Mouse (Mus musculus): ENCODE results near the gene Cyp24a1. TPM values are rescaled to one million over a fixed set of nuclear protein-coding genes. Genes with fewer than 3 reads are reported as not detected.

Gene Cyp24a1
- total RNA-seq (2021) = not detected
- long read RNA-seq, experiment 1 = 0 reads
- long read RNA-seq, experiment 2 = 0 reads

- peak; percentile 61 to 71 for DNase-seq (ENCODE audit: low spot score in 2 of 2)
Observed at GRCm38 (mm10) chr2:170497091-170497566, at the start of gene Cyp24a1. Cyp24a1 (minus strand) TSS chr2:170497145.

GRCm38 (mm10) chr2:170545745-170546144 is 48.8 kb upstream of the Cyp24a1 start:
- no peak for DNase-seq (ENCODE audit: low spot score in 2 of 2)

GRCm38 (mm10) chr2:170544950-170545349 is 48.0 kb upstream of the Cyp24a1 start:
- no peak for DNase-seq (ENCODE audit: low spot score in 2 of 2)

- no peak for DNase-seq (ENCODE audit: low spot score in 2 of 2)
Observed at GRCm38 (mm10) chr2:170544159-170544558, 47.2 kb upstream of the Cyp24a1 start.

GRCm38 (mm10) chr2:170543625-170544024 is 46.7 kb upstream of the Cyp24a1 start:
- no peak for DNase-seq (ENCODE audit: low spot score in 2 of 2)

GRCm38 (mm10) chr2:170539211-170539610 is 42.3 kb upstream of the Cyp24a1 start:
- DNase-seq (ENCODE audit: low spot score in 2 of 2) = no peak

DNA sequence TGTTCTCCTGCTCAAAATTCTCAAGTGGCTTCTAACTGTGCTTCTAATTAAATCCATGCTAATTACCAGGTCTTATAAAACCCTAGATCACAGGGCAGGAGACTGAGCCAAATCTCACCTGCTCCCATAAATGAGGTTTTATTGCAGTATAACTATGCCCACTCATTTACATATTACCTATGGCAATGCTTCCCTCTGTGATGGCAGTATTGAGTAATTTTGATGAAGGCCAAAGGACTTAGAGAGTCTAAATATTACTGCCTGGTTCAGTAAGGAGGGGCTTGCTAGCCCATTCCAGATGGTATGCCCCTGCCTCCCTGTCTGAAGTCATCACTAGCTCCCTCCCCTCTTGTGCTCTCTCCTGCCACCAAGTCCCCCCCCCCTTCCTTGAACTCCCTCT is 38.9 kb upstream of the Cyp24a1 start:
- DNase-seq (ENCODE audit: low spot score in 2 of 2) = no peak

DNA sequence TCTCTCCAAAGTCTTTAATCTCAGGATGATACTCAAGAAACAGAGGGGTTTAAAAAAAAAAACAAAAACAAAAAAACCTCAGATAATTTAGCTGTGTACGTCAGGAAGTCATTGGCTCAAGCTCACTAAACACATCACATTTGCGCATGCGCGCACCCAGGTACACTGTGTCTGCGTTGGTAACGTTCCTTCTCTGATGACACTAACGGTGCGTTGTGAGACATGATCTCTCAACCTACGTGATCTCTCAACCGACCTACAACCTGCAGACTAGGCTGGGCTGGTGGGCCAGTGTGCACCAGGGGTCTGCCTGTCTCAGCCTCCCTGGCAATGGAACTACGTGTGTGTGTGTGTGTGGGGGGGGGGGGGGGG is 37.8 kb upstream of the Cyp24a1 start:
- DNase-seq (ENCODE audit: low spot score in 2 of 2) = no peak

GRCm38 (mm10) chr2:170534116-170534802 is 37.3 kb upstream of the Cyp24a1 start:
- DNase-seq (ENCODE audit: low spot score in 2 of 2) = no peak

DNA sequence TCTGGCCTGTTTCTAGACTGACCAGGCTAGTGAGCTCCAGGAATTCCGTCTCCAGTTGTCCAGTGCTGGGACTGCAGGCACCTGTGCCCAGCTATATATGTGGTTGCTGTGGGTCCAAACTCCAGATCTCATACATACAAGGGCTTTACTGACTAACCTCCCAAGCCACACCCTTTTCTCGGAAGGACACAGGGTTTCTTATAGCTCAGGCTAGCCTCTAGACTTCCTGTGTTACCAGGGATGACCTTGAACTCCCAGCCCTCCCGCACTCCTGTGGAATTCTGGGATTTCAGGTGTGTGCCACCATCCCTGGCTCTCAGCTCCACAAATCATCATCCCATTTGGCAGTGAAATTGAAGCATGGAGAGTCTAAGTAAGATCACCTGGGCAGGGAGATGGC is 33.3 kb upstream of the Cyp24a1 start:
- DNase-seq (ENCODE audit: low spot score in 2 of 2) = no peak

DNA sequence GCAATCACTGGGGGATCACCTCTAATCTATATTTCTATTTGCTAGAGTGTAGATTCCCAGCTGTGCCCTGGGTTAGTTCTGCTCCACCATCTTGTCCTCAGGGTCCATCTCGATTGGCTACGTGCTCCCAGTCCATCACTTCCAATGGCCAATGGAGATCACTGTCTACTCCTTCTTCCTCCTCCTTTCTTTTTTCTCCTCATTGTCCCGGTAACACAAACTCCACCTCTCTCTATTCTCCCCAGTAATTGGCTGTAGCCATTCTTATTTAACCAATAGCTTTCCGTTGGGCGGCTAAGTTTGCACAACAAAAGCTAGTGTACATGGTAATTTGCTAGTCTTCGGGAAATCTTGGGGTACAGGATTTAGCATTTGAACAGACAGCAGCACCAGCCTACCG is 32.8 kb upstream of the Cyp24a1 start:
- no peak for DNase-seq (ENCODE audit: low spot score in 2 of 2)

- DNase-seq (ENCODE audit: low spot score in 2 of 2) = no peak
Observed at GRCm38 (mm10) chr2:170528061-170528460, 31.1 kb upstream of the Cyp24a1 start.

GRCm38 (mm10) chr2:170526513-170526912 is 29.6 kb upstream of the Cyp24a1 start:
- no peak for DNase-seq (ENCODE audit: low spot score in 2 of 2)

DNA sequence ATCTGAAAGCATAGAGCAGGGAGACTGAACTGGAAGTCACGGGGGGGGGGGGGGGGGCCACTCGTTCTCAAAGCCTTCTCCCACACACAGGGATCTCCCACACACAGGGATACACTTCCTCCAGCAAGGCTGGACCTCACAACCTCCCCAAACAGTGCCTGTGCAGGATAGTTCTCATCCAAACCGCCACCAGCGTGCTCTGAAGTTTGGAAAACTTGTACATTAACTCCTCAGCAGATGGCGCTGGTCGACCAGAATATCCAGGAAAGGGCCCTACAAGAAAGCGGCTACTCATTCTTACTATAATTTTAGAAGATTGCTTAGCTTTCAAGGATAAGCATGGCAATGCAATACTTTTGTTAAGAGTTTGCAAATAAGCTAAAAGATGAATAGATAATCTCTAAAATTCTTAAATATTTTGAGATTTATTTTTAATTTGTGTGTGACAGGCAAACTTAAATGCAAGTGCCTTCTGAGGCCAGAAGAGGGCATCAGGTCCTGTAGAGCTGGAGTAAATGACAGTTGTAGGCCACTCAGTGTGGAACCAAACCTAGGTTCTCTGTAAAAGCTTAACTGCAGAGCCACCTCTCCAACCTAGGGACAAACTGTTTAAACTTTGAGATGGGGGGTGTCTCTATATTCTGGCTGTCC is 23.5 kb upstream of the Cyp24a1 start:
- DNase-seq (ENCODE audit: low spot score in 2 of 2) = peak in 1 of 2 experiments; percentile 25

- DNase-seq (ENCODE audit: low spot score in 2 of 2) = no peak
Observed at GRCm38 (mm10) chr2:170513756-170514155, 16.8 kb upstream of the Cyp24a1 start.

- peak; percentile 91 to 92 for DNase-seq (ENCODE audit: low spot score in 2 of 2)
Observed at GRCm38 (mm10) chr2:170511073-170511891, 14.3 kb upstream of the Cyp24a1 start.

GRCm38 (mm10) chr2:170508821-170509220 is 11.9 kb upstream of the Cyp24a1 start:
- DNase-seq (ENCODE audit: low spot score in 2 of 2) = peak; percentile 91

DNA sequence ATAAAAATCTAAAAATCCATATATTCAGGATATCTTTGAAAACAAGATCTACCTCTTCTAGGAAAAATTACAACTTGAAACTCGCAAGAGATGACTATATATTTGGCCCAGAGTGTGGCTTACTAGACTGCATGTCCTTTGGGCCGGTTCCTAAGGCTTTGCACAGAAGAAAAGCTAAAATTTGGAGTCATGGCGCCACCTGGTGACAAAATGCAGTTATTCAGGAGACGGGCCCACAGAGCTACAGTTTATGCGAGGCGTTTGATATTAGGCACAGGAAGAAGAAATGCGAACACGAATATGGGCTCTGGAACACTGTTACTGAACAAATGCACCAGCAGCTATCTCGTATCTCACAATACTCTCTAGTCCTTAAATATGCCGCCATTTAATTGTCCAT is 10.8 kb upstream of the Cyp24a1 start:
- DNase-seq (ENCODE audit: low spot score in 2 of 2) = peak; percentile 79 to 81

- no peak for DNase-seq (ENCODE audit: low spot score in 2 of 2)
Observed at GRCm38 (mm10) chr2:170503983-170504382, 7.0 kb upstream of the Cyp24a1 start.

DNA sequence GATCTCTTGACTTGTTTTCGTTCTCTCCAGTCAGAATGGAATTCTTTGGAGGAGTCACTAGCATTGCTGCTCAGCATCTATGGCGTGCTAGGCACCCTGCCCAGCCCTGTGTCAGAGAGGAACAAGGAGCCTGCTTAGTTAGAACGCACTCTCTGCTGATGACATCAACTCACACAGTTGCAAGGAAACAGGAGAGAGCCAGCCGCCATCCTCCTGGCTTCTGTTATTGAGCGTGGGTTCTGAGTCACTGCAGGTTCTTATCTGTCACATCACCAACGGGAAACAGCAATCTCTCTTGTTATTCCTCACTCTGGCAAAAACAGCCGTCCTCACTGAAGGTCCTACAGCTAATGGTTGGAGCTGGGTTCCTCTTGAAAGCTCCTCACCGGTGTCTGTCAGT is 6.4 kb upstream of the Cyp24a1 start:
- DNase-seq (ENCODE audit: low spot score in 2 of 2) = no peak

- no peak for DNase-seq (ENCODE audit: low spot score in 2 of 2)
Observed at GRCm38 (mm10) chr2:170498011-170498410, 1.1 kb upstream of the Cyp24a1 start.
